Mouse (Mus musculus) MEL (cell line): ENCODE data around the gene Dnm2. TPM values are rescaled to one million over a fixed set of nuclear protein-coding genes. Genes with fewer than 3 reads are reported as not detected.
A peak's percentile ranks its signal among the peaks of the same experiment; 100 is the strongest.

Experiments
- DNase-seq: peaks from one replicate; pipeline ENCODE4 v3.0.0; 2011; ENCODE audit warnings: low read depth, low spot score
- H3K27ac ChIP-seq: 2 replicates; pipeline ENCODE4 v1.5.1; 2012; ENCODE audit warnings: low read depth, mild to moderate bottlenecking, control low read depth, low read length, moderate library complexity; ENCODE audit not compliant: control insufficient read depth
- H3K27me3 ChIP-seq, 2 experiments: fragments of 150-350 bp in 1 of 2; sonication (generic) in 1 of 2; 2 replicates each; pipeline ENCODE4 v1.6.1; 2012; ENCODE audit warnings: low read length in 2 of 2, mild to moderate bottlenecking in 2 of 2, improper control_type of control experiment in 1 of 2, moderate library complexity in 1 of 2; ENCODE audit not compliant: insufficient read depth in 2 of 2, control insufficient read depth in 1 of 2
- H3K36me3 ChIP-seq, 2 experiments: 2 replicates each; pipeline ENCODE4 v1.6.1; 2012 to 2014; ENCODE audit warnings: low read length in 2 of 2, improper control_type of control experiment in 1 of 2, inconsistent platforms in 1 of 2, mild to moderate bottlenecking in 1 of 2; ENCODE audit not compliant: insufficient read depth in 2 of 2, control insufficient read depth in 1 of 2
- H3K4me1 ChIP-seq, 2 experiments: fragments of 150-350 bp in 1 of 2; sonication (generic) in 1 of 2; 2 replicates each; pipeline ENCODE4 v1.6.1; 2012; ENCODE audit warnings: low read length in 2 of 2, improper control_type of control experiment in 1 of 2, mild to moderate bottlenecking in 1 of 2; ENCODE audit not compliant: insufficient read depth in 2 of 2, control insufficient read depth in 1 of 2
- H3K4me3 ChIP-seq, 2 experiments: fragments of 150-350 bp in 1 of 2; sonication (generic) in 1 of 2; 2 replicates each; pipeline ENCODE4 v1.5.1; 2012; ENCODE audit warnings: low read depth in 2 of 2, low read length in 2 of 2, mild to moderate bottlenecking in 2 of 2, moderate library complexity in 2 of 2, control low read depth in 1 of 2, improper control_type of control experiment in 1 of 2; ENCODE audit not compliant: control insufficient read depth in 1 of 2, insufficient read depth in 1 of 2
- H3K79me2 ChIP-seq: 2 replicates; pipeline ENCODE4 v1.6.1; 2012; ENCODE audit warnings: mild to moderate bottlenecking, low read length, moderate library complexity; ENCODE audit not compliant: control insufficient read depth, poor library complexity, insufficient read depth
- H3K9ac ChIP-seq: 2 replicates; pipeline ENCODE4 v1.6.1; 2012; ENCODE audit warnings: low read depth, mild to moderate bottlenecking, control low read depth, low read length, moderate library complexity; ENCODE audit not compliant: control insufficient read depth, poor library complexity, severe bottlenecking
- H3K9me3 ChIP-seq: fragments of 150-350 bp; sonication (generic); replicated peaks from 2 replicates; pipeline ENCODE4 v1.6.1; 2012; ENCODE audit warnings: mild to moderate bottlenecking, low read length, improper control_type of control experiment, moderate library complexity; ENCODE audit not compliant: insufficient read depth
- CTCF ChIP-seq, 3 experiments: IDR thresholded peaks in 2 of 3; conservative IDR thresholded peaks in 1 of 3; 2 replicates each; pipeline ENCODE4 v1.5.1; 2011 to 2012; ENCODE audit warnings: low read length in 3 of 3, low read depth in 2 of 3, mild to moderate bottlenecking in 2 of 3, improper control_type of control experiment in 1 of 3, inconsistent platforms in 1 of 3, mixed read lengths in 1 of 3, moderate library complexity in 1 of 3; ENCODE audit not compliant: control insufficient read depth in 1 of 3, insufficient read depth in 1 of 3, poor library complexity in 1 of 3, severe bottlenecking in 1 of 3
- E2F4 ChIP-seq: IDR thresholded peaks from 2 replicates; pipeline ENCODE4 v1.6.1; 2011; ENCODE audit warnings: low read depth, low read length, improper control_type of control experiment, borderline replicate concordance
- ELF1 ChIP-seq: IDR thresholded peaks from 2 replicates; pipeline ENCODE4 v1.6.1; 2014; ENCODE audit warnings: low read depth, mild to moderate bottlenecking, inconsistent platforms, low read length, improper control_type of control experiment, moderate library complexity
- GABPA ChIP-seq: IDR thresholded peaks from 2 replicates; pipeline ENCODE4 v1.6.1; 2012; ENCODE audit warnings: low read depth, mild to moderate bottlenecking, inconsistent platforms, low read length, improper control_type of control experiment, moderate library complexity
- GATA1 ChIP-seq: IDR thresholded peaks from 2 replicates; pipeline ENCODE4 v1.6.1; 2011; ENCODE audit warnings: low read depth, low read length, improper control_type of control experiment
- HCFC1 ChIP-seq: IDR thresholded peaks from 2 replicates; pipeline ENCODE4 v1.6.1; 2012; ENCODE audit warnings: low read depth, mild to moderate bottlenecking, inconsistent platforms, low read length, improper control_type of control experiment, moderate library complexity
- JUND ChIP-seq: IDR thresholded peaks from 2 replicates; pipeline ENCODE4 v1.6.1; 2011; ENCODE audit warnings: low read depth, mild to moderate bottlenecking, improper control_type of control experiment, low read length
- MAFK ChIP-seq: IDR thresholded peaks from 2 replicates; pipeline ENCODE4 v1.6.1; 2011; ENCODE audit warnings: low read depth, mild to moderate bottlenecking, low read length, improper control_type of control experiment, borderline replicate concordance
- MAZ ChIP-seq: IDR thresholded peaks from 2 replicates; pipeline ENCODE4 v1.6.1; 2012; ENCODE audit warnings: low read depth, mild to moderate bottlenecking, inconsistent platforms, low read length, improper control_type of control experiment
- MEF2A ChIP-seq: IDR thresholded peaks from 2 replicates; pipeline ENCODE4 v1.6.1; 2014; ENCODE audit warnings: low read depth, mild to moderate bottlenecking, inconsistent platforms, low read length, improper control_type of control experiment; ENCODE audit not compliant: poor library complexity, insufficient replicate concordance, severe bottlenecking; ENCODE audit errors: extremely low read depth
- MYB ChIP-seq: IDR thresholded peaks from 2 replicates; pipeline ENCODE4 v1.6.1; 2011; ENCODE audit warnings: mild to moderate bottlenecking, low read depth, low read length, improper control_type of control experiment
- MYC ChIP-seq: IDR thresholded peaks from 2 replicates; pipeline ENCODE4 v1.6.1; 2011; ENCODE audit warnings: low read depth, mild to moderate bottlenecking, low read length, improper control_type of control experiment, moderate library complexity
- POLR2A ChIP-seq, 2 experiments: IDR thresholded peaks; 2 replicates each; pipeline ENCODE4 v1.6.1; 2011 to 2012; ENCODE audit warnings: low read length in 2 of 2, mild to moderate bottlenecking in 2 of 2, control low read depth in 1 of 2, improper control_type of control experiment in 1 of 2, low read depth in 1 of 2, moderate library complexity in 1 of 2; ENCODE audit not compliant: control insufficient read depth in 1 of 2, insufficient read depth in 1 of 2, poor library complexity in 1 of 2
- POLR2AphosphoS2 ChIP-seq: IDR thresholded peaks from 2 replicates; pipeline ENCODE4 v1.6.1; 2011; ENCODE audit warnings: low read length, improper control_type of control experiment
- SIN3A ChIP-seq: IDR thresholded peaks from 2 replicates; pipeline ENCODE4 v1.6.1; 2012; ENCODE audit warnings: low read length, improper control_type of control experiment, inconsistent platforms
- TBP ChIP-seq: IDR thresholded peaks from 2 replicates; pipeline ENCODE4 v1.8.0; 2011; ENCODE audit warnings: low read depth, low read length, improper control_type of control experiment
- TCF12 ChIP-seq: IDR thresholded peaks from 2 replicates; pipeline ENCODE4 v1.6.1; 2014; ENCODE audit warnings: low read depth, mild to moderate bottlenecking, inconsistent platforms, low read length, improper control_type of control experiment, moderate library complexity
- USF2 ChIP-seq, 2 experiments: IDR thresholded peaks; 2 replicates each; pipeline ENCODE4 v1.6.1; 2011 to 2012; ENCODE audit warnings: improper control_type of control experiment in 2 of 2, low read length in 2 of 2, borderline replicate concordance in 1 of 2, inconsistent platforms in 1 of 2, low read depth in 1 of 2, mild to moderate bottlenecking in 1 of 2; ENCODE audit not compliant: insufficient read depth in 1 of 2
- ZC3H11A ChIP-seq: IDR thresholded peaks from 2 replicates; pipeline ENCODE4 v1.6.1; 2012; ENCODE audit warnings: low read depth, mild to moderate bottlenecking, inconsistent platforms, low read length, improper control_type of control experiment
- ZKSCAN1 ChIP-seq: IDR thresholded peaks from 2 replicates; pipeline ENCODE4 v1.6.1; 2012; ENCODE audit warnings: low read depth, mild to moderate bottlenecking, inconsistent platforms, low read length, improper control_type of control experiment, moderate library complexity
- polyA plus RNA-seq, 2 experiments: library from polyadenylated mRNA; stranded (reverse) in 1 of 2; unstranded in 1 of 2; fragments of >175 nt in 1 of 2; fragments of >200 nt in 1 of 2; gene quantifications; 2 replicates each; pipeline versions ENCODE4 v1.2.1 to v1.2.4; 2012; ENCODE audit warnings: low replicate concordance in 2 of 2, low read depth in 1 of 2; ENCODE audit not compliant: insufficient read length in 2 of 2, insufficient read depth in 1 of 2, missing spikeins in 1 of 2
- total RNA-seq: library from RNA; depleted of rRNA; stranded (reverse); fragments of 300-350 nt; gene quantifications from 2 replicates; pipeline ENCODE4 v1.2.3, GENCODE M21; 2012

Gene Dnm2
- total and polyA plus RNA-seq, 3 experiments, result 117 to 832 (median 237) TPM

DNA sequence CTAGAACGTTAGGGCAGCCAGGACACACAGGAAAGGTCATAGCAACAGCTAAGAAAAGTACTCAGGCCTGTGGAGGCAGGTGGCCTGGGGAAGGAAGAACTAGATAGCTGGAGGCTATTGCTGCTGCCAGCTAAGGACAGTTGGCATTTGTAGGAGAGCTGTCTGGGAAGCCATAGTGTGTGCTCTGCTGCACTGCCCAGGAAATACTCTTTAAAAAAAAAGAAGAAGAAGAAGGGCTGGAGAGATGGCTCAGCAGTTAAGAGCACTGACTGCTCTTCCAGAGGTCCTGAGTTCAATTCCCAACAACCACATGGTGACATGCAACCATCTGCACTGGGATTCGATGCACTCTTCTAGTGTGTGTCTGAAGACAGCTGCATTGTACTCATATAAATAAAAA, 28.8 kb downstream of the Dnm2 start (continued):
- TF ChIP-seq ELF1 (0 out of 2 replicates have a peak, but pooled peaks have one; percentile 25), CTCF (IDR thresholded peaks at IDR 0.05 in 2 of 3, conservative IDR thresholded peaks at IDR 0.05 in 1 of 3; ENCODE audit: control insufficient read depth in 1 of 3, insufficient read depth in 1 of 3, low read depth in 2 of 3, low read length in 3 of 3, poor library complexity in 1 of 3, severe bottlenecking in 1 of 3) (no peak)

DNA sequence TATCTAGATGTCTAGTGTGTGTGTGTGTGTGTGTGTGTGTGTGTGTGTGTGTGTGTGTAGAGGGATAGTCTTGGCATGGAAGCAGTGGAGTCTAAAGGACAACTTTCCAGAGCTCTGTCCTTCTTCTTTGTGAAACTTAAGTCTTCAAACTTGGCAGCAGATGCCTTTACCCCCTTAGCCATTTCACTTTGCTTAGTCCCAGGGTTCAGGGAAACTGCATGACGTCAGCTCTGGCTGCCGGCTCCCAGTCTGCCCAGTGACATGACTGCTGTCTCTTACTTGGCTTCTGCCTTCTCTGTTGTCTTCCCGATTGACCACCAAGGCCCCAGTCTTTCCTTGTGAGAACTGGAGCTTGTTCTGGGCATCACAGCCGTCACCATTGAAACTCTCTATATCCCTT, 29.8 kb downstream of the Dnm2 start:
- TF ChIP-seq JUND (no peak), HCFC1 (no peak), E2F4 (no peak), MYC (no peak), MAFK (no peak), SIN3A (no peak), MYB (no peak), POLR2A (IDR thresholded peaks at IDR 0.05; ENCODE audit: control insufficient read depth in 1 of 2, insufficient read depth in 1 of 2, low read depth in 1 of 2, low read length in 2 of 2, poor library complexity in 1 of 2) (no peak), ZC3H11A (no peak), MAZ (no peak), USF2 (IDR thresholded peaks at IDR 0.05; ENCODE audit: borderline replicate concordance in 1 of 2, insufficient read depth in 1 of 2, low read depth in 1 of 2, low read length in 2 of 2) (no peak), ZKSCAN1 (no peak), GATA1 (no peak), MEF2A (no peak), TBP (no peak), GABPA (no peak), POLR2AphosphoS2 (no peak), TCF12 (no peak)
- peaks cover 27% of the 10 kb centered on the region; the same call in 1 of the 2 replicates for H3K79me2 ChIP-seq
- H3K4me3 ChIP-seq, result no peak overlapping the region
- H3K9me3 ChIP-seq, result no peaks in the 10 kb centered on the region
- H3K27ac ChIP-seq, result no peak overlapping the region
- no peak for DNase-seq
- peaks cover 34 to 57% of the 10 kb centered on the region in 2 experiments for H3K4me1 ChIP-seq
- no peak overlapping the region for H3K9ac ChIP-seq
- H3K36me3 ChIP-seq, result peaks cover 15 to 41% of the 10 kb centered on the region in 2 experiments
- no peaks in the 10 kb centered on the region for H3K27me3 ChIP-seq
